Mouse (Mus musculus) ovary, adult 18-20 months (tissue): Measurements from ENCODE around the gene Bpifa5.
A peak's percentile ranks its signal among the peaks of the same experiment; 100 is the strongest.
"Not testable (repeated sequence)": the region's sequence is repeated elsewhere in the genome, so short reads cannot be mapped to it uniquely, and the experiment has no call there.

Experiments used
- DNase-seq: peaks from one replicate; pipeline ENCODE4 v3.0.0; 2022; ENCODE audit warnings: low spot score, mixed read lengths

The Bpifa5 gene

DNA sequence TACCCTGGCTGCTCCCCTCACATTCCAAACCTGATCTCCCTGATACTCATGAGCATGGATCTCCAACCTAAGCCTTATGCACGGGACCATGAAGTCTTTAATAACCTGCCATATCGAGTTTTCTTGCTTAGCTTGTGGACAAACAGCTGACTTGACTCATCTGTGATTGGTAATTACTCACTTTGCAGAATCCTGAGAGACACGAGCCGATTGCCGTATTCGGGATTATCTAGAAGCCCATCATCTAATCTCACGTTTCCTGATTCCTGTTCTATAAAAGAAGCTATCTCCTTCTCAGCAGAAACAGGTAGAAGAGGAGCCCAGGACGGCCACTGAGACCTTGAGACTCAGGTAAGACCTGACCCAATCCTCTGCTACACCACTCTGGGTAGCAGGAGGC, at the start of gene Bpifa5:
TSS of gene Bpifa5 (plus strand) at position 301 of the 400 bp plus-strand sequence.
- no peak for DNase-seq

DNA sequence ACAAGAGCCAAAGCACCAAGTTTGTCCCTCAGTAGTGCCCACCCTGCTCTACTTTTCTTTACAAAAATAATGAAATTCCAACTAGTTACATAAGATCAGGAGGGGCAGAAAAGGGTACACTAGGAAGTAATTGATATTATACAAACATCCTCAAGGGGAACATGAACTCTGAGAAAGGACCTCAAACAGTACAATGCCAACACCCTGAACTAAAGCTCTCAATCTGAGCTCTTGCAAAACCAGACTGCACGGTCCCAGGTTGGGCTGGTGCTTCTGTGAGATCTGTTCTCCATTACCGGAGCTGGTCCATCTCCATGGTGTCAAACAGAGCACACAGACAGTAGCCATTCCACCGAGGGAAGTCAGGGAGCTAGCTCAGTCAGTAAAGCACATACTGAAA, 45.0 kb upstream of the Bpifa5 start:
- no peak for DNase-seq

DNA sequence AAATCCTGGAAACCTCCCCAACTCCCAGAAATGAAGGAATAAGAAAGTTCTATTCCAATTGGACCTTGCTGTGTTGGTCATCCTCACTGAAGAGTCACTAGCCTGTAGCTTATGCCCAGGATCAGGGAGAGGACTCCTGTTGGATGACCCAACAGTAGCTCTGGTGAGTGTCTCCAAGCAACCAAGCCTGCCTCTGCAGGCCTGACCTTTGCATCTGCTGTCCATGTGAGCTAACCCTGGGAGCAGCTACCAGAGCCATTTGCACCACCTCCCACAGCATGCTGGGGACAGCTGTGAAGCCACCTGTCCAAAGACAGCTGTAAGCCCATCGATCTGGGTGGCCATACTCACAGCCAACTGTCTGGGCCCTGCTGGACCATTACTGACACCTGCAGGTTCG, 32.3 kb upstream of the Bpifa5 start, which contains the start of gene Bpifa3:
TSS of gene Bpifa3 (plus strand) at position 217 of the 400 bp plus-strand sequence.
- no peak for DNase-seq

DNA sequence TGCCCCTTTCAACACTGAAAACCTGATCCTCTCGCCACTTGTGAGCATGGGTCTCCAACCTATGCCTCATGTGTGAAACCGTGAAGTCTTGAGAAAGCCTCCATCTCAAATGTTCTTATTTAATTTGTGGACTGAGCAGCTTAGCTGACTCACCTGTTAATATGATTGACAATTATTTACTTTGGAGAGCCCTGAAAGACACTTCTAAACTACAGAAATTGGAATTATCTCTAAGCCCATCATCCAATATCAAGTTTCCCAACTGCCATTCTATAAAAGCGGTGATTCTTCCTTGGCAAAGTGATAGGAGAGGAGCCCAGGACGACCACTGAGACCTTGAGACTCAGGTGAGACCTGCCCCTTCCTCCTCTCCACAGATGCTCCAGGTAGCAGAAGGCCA, 19.8 kb upstream of the Bpifa5 start, which contains the start of gene Bpifa1:
TSS of gene Bpifa1 (plus strand) at position 301 of the 400 bp plus-strand sequence.
- no peak for DNase-seq

DNA sequence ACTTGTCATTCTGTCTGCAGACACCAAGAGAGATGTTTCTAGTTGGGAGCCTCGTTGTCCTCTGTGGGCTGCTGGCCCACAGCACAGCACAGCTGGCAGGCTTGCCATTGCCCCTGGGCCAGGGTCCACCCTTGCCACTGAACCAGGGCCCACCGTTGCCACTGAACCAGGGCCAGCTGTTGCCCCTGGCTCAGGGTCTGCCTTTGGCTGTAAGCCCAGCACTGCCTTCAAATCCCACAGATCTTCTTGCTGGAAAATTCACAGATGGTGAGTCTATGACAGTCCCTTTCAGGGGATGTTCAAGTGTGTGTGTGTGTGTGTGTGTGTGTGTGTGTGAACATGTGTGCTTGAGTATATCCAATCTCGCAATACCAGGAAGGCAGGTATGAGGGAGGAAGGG, 18.7 kb upstream of the Bpifa5 start:
- DNase-seq = no peak

DNA sequence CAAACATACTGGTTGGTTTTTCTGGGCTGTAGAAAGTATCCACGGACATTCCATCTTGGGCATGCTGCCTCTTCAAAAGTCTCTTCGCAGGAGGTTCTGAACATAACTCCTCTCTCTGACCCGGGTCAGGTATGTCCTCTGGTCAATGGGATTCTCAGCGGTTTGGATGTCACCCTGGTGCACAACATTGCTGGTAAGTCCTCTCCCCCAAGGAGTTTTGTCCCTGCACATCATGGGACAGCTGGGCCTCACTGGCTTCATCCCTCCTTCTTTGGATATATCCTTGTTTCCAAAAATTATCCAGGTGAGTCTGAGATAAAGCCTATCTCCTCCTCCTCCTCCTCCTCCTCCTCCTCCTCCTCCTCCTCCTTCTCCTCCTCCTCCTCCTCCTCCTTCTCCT, 14.9 kb upstream of the Bpifa5 start:
- no peak for DNase-seq

DNA sequence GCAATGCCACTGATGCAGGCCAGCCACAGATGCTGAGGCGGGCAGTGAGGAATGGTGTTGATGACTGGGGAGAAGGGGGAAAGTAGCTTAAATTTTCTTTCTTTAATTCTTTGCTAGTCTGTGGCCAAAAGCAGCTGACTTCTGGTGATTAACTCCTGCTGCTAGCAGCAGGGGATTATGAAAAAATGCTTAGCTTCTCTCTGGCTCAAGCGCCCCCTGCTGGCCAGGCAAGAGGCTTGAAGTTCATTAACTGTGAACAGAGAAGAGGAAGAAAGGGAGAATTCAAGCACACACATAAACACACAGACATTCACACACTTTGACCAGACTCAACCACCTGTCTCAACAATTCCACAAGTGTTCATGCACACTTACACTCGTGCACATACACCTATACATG, 4.0 kb upstream of the Bpifa5 start:
- no peak for DNase-seq

DNA sequence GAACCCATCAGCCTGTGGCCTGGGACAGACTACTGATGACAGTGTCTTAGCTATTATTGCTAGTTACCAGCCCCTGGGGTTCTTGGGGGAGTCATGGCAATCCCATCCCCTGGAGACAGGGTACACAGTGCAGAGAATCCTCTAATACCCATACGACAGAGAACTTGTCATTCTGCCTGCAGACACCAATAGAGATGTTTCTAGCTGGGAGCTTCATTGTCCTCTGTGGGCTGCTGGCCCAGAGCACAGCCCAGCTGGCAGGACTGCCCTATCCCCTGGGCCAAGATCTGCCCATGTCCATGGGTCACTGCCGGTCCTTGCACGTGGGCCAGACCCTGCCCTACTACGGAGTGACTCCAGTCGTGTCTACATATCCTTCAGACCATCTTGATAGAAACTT, 899 bp downstream of the Bpifa5 start:
- DNase-seq = no peak

DNA sequence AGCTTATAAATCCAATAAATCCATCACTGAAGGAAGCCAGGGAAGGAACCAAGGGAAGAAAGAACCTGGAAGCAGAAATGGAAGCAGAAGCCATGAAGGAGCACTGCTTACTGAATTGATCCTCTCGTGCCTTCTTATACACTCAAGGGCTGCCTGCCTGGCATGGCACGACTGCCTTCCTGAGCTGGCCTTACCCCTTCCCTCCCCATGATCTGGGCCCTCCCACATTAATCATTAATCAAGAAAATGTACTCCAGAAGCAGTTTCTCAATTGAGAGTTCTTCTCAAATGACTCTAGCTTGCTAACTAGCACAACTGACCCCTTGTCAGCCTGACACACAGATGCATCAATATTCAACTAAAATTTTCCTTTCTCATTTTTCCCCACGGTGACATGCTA, 6.8 kb downstream of the Bpifa5 start:
- DNase-seq = no peak

DNA sequence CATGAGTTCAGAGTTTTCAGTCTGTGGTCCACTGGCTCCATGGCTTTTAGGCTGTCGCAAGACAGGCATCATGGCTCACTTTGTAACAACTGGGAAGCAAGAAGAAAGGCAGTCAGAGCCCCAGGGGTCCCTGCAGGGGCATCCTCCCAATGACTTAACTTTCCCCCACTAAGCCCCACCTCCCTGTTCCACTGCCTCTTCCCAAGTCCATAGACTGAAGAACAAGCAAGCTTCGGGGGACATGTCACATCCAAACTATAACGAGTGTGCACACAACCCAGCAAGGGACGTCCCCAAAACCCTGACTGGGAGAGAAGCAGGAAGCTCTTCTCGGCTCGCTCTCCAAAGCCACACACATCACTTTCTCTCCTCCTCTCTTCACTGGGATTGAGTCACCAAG, 9.2 kb downstream of the Bpifa5 start:
- DNase-seq = no peak

DNA sequence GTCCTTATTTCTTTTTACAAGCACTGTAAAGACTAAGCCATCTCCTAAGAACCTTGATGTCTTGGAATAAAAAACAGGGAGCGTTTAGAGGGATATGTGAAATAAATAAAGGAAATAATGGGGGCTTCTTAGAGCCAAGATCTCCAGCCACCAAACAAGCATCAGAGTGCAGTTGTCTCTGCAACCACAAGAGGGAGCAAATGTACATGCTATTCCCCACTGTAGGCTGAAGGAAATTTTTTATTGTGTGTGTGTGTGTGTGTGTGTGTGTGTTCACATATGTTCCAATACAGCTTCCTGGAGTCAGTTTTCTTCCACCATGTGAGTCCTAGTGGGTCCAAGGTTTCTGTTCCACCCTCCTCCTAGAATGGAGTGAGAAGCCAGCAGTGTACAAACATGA, 10.9 kb downstream of the Bpifa5 start:
- no peak for DNase-seq

DNA sequence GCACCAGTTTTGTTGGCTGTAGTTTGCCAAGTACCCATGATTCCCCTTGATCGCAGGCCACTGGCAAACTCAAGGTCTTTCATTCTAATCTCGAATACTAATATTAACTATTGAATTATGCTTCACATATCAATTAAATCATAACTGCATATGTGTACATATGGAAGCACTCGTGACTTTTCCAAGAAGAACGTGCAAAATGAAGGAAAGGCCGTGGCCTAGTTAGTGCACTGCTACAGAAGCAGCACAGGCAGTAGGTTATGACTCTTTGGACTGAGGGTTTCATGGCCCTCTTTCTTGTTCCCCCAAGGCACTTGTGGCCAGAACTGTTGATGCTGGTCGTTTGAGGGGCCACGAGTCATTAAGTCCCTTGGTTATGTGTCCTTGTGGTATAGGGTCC, 19.5 kb downstream of the Bpifa5 start:
- not testable (repeated sequence) for DNase-seq

DNA sequence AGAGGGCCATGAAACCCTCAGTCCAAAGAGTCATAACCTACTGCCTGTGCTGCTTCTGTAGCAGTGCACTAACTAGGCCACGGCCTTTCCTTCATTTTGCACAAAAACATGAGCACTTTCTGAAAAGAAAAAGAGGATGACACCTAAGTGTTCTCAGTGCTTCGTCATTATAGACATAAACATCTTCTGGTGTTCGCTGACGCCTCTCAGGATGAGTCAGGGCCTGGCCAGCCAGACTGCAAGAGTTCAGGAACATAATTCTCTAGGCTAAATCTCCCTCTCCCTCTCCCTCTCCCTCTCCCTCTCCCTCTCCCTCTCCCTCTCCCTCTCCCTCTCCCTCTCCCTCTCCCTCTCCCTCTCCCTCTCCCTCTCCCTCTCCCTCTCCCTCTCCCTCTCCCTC, 20.7 kb downstream of the Bpifa5 start:
- not testable (repeated sequence) for DNase-seq

DNA sequence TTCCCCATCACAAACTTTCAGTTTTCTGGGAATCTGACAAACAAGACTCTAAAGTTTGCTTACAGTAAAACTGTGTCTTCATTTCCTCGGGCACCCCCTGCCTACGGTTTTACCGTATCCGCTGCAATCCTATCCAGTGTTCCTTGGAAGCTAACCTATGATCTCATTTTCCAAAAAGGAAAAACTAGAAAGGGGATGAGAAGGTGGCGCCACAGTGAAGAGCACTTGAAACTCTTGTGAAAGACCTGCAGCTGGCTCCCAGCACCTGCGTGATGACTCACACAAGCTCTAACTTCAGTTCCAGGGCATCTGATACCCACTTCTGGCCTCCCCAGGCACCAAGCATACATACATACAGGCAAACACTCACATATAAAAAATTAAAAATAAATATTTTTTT, 22.9 kb downstream of the Bpifa5 start:
- no peak for DNase-seq

DNA sequence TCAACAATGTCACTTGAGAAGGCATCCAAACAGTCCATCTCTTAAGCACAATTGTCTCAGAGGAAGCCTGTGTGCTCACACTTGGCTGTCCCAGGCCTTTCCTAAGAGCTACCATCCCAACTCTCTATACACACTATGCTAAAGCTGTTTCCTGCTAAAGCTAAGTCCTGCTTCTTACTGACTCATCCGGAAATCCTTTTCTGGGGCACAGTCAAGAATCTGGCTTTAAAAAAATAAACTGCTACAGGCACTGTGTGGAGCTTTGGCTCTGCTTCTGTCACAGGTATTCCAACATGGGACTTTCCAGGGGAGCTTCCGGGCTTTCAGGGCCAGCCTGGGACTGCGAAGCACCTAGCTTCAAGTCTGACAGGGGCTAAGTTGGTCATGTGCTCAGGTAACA, 23.3 kb downstream of the Bpifa5 start:
- DNase-seq = no peak

DNA sequence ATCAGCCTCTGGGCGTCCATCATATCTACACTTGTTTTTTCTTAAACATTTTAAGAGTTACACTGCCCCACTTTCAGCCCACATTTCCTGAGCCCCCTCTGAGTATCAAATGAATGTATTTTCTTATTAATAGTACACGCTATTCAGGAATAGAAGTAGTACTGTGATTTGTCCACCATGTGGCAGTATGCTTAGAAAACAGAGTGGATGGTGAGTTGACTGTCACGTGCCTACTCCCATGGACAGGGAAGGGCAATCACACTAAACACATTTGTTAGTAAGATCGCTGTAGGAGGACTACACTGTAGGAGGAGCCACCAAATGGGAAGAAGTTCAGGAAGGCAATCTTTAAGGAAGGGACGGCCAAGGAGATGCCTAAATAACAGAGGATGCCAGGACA, 25.1 kb downstream of the Bpifa5 start:
- DNase-seq = no peak

DNA sequence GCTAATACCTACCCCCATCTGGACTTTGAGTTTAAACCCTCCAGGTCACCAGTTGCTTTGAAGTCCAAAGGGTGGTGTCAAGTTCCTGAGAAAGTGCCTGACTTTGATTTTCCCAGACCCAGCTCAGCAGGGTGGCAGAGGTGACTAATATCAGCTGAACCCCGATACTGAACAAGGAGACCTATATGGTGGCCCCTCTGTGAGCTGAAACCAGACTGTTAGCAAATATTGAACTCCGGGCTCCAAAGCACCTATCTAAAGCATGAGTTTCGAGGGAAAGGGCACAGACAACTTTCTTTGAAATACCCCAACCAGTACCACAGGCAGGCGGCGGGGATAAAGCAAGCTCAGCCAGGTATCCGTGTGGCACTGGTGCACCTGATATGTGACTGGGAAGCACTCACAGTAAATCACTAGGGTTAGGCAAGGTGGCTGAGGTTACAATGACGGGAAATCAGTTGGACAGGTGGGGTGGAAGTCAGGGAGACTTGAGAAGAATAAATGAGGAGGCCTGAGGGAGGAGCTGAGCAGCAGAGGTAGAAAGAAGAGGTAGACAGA, 27.5 kb downstream of the Bpifa5 start:
- no peak for DNase-seq

DNA sequence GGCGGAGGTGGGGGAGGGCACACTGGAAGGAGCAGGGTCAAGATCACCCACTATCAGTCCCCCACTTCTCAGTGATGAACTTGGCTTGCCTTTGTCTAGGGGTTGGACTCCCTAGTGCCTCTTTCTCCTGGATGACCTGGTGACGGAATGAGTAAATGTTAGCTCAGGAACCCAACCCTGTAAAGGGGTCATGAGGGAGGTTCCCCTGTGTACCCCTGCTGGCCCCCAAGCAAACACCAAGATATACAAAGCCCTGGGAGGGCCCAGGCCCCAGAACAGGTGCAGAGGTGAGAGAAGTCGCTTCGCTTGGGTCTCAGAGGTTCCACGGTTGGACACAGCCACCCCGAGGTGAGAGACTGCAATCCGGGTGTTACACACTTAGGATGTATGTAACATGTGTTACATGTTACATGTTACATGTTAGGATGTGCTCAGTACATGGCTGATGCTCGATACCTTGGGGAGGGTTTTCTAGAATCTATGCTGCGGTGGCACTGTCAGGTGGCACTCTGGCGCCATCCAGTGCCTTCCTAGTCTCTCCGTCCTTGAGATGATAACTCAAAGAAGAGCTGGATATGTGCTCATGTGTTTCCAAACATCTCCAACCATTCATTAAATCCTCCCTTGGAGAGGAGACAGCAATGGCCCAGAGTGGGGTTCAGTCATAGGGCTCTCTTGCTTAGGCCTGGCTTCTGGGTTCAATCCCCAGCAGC, 28.3 kb downstream of the Bpifa5 start, which contains the start of gene Bpifb1:
TSS of gene Bpifb1 (plus strand) at position 273 of the 713 bp plus-strand sequence.
- no peak for DNase-seq

DNA sequence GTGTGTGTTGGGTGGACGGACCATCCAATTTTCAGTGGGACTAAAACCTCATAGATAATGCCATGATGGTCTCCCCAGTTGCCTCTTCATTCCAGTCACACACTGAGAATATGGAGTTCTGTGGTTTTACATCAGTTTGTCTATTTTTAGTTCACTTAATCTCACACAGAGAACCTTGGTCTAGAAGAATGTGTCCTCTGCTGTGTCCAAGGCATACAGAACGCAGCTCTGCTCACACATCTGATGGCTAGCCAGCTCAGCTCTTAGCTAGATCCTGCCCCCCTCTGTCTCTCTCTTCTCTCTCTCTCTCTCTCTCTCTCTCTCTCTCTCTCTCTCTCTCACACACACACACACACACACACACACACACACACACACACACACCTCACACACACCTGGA, 29.7 kb downstream of the Bpifa5 start:
- no peak for DNase-seq

DNA sequence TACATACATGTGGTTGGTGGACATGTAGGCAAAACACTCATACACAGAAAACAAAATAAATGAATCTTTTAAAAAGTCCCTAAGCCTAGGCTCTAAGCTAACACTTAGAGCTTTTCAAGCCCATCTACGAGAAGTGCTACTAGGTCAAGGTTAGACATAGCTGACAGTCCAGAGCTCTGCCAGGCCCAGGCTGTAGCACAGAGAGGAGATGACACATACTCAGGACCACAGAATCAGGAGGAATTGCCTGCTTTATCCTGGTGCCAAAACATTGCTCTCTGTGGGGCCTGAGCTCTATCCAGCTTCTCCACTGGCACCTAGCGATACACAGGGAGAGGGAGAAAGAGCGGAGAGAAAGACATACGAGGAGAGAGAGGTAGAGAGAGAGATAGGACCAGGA, 30.7 kb downstream of the Bpifa5 start:
- no peak for DNase-seq

DNA sequence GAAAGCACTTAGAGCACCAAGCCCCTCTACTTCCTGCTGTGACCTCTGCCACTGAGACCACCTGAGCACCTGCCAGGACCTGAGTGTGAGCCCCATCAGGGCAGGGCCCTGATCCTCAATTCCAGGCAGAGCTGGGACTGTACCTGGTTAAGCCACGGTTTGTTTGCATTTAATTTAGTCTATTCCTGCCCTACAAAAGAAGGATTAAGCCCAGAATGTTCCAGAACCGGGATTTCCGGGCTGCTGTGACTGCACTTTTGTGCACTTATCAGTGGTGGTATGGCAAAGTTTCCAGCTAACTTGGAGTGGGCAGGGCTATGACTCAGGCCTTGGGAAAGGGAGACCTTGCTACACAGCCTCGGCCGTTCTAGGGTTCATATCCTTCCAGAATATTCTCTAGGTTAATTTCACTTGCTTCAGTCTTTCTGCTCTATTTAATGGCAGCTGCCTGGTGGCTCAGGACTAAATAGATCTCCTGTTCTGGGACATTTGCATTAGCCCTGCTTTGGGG, 31.6 kb downstream of the Bpifa5 start:
- DNase-seq = peak; percentile 21

DNA sequence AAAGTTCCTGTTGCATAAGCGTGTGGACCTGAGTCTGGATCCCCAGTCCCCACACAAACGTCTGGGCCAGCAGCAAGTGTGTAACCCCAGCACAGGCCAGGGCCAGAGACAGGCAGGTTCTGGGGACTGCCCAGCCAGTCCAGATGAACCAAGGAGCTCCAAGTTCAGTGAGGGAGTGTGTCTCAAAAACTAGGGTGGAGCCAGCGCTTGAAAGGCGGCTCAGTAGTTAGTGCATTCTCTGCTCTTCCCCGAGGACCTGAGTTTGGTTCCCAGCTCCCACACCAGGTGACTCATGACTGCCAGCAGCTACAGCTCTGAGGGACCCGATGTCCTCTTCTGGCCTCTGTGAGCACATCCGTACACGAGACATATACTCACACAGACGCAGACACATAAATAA, 34.6 kb downstream of the Bpifa5 start:
- no peak for DNase-seq

DNA sequence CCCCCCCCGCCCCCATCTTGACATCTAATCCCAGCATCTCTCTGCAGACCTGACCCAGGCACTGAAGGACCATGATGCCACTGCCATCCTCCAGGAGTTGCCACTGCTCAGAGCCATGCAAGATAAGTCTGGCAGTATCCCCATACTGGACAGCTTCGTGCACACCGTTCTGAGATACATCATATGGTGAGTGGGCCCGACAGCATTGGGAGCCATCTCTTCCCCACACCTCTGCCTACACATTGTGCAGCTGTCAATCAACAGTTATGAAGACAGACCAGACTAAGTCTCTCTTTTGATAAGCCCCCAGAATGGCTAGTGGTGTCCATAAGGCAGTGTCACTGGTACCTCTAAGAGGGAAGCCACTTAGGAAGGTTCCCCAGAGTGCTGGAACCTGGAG, 42.2 kb downstream of the Bpifa5 start:
- no peak for DNase-seq

DNA sequence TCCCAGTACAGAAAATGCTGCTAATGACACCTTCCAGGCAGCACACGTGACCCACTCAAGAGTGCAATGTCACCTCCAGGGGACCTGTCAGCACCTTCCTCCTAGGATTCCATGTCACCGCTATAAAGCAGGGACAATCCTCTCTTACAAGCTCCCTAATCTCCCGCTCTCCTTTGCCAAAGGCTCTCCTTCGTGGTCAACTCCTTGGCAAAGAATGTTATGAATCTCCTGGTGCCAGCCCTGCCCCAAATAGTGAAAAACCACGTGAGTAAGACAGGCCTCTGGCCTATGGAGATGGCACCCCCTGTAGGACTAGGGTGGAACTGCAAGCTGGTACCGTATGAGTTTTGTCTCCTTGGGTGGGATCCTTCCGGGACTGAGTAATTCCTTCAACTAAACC, 44.5 kb downstream of the Bpifa5 start:
- DNase-seq = no peak
